Mouse (Mus musculus) skeletal muscle tissue, postnatal 0 days (tissue): Measurements from ENCODE around the gene Apof. TPM values are rescaled to one million over a fixed set of nuclear protein-coding genes. Genes with fewer than 3 reads are reported as not detected.

Experiments
- polyA plus RNA-seq: library from polyadenylated mRNA; unstranded; fragments of >200 nt; fragmentation: Nextera tagmentation; extraction: Ambion mirVana; gene quantifications from 2 replicates; pipeline ENCODE4 v1.2.1, GENCODE M21; 2015

The Apof gene
- 0.17 and 0.60 TPM in 2 replicates for polyA plus RNA-seq

DNA sequence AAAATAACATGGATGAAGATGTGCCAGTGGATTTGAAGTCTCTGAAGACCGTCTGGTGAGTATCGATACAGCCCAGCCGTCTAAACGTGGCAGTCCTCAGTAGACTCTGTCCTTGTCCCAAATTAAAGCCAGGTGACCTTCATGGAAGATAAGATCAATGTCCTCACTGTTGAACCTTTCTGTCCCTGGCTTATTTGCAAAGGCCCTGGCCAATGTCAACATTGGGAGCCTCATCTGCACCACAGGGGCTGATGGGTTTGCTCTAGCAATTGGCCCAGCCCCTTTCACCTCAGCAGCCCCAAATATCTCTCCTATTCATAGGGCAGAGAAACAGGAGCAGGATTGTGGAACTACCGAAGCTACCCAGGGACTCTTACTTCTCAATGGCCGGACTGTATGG is at the start of gene Apof:
TSS of gene Apof (plus strand) at position 301 of the 400 bp plus-strand sequence.

DNA sequence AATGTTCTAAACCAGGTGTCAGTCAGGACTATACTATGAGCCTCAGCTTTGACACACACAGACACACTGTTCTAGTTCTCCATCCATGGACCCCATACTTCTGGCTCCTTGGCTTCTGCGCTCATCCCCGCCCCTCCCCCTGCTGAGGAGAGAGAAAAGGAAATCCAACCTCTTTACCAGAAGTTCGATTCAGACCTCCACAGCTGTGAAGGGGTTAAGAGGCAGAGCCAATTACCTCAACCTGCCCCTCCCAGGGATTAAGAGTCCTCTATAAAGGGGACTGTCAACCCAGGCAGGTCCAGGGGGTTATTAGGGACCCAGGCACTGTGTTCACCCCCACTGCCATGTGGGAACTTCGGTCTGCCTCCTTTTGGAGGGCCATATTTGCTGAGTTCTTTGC is 42.9 kb upstream of the Apof start, which contains the start of gene Mip:
TSS of gene Mip (plus strand) at position 301 of the 400 bp plus-strand sequence.

DNA sequence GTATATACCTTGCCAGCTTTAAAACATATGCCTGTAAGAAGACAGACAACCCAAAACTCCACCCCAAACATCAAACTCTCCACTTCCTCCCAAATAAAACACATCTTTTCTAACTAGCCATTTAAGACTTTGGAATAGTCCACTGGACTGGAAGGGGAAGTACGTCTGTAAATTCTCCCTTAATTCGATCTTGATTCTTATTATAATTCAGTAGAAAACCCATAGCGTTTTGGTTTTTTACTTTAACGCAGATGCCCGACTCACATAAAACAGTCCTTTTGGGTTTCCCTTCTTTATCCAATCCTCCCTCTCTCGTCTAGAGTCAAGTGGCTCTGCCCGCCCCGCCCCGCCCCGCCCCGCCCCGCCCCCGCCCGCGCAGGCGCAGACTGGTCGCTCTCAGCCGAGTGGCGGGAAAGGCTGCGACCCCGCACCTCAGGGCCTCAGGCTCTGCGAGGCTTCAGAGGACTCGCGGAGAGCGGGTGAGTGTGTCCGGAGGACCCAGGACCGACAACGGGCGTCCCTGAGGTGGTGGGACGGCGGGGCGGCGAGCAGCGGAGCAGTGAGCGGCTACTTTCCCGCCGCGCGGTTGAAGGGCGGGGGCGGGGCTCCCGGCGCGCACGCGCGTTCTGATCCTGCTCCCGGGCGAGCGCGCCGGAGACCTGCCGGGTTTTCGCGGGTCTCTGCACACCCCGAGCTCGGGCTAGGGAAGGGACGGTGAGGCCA is 36.6 kb upstream of the Apof start, which contains the start of gene Timeless:
TSS of gene Timeless (plus strand) at position 369 of the 723 bp plus-strand sequence.

DNA sequence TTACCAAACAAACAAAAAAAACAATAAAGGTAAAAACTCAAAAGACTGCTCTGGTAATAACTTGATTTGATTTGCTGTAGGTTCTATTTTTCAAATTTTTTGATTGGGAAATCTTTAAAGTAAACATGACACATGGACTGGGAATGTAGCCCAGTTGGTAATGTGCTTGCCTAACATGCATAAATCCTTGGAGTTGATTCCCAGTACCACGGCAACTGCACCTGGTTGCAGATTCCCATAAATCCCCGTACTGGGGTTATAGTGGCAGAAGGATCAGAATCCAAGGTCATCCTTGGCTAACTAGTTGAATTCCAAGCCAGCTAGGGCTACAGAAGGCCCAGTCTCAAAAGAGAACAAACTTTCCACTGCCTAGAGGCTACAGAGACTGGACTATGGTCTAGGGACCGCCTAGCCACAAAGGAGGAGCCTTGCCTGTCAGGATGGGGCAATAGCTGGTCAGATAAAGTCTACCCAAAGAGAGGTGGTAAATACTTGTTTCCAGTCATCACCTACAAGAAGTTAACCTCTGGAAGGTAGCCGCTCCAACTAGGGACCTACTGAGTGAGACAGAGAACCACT is 14.7 kb upstream of the Apof start, which contains the start of gene Apon:
TSS of gene Apon (plus strand) at position 420 of the 579 bp plus-strand sequence.

DNA sequence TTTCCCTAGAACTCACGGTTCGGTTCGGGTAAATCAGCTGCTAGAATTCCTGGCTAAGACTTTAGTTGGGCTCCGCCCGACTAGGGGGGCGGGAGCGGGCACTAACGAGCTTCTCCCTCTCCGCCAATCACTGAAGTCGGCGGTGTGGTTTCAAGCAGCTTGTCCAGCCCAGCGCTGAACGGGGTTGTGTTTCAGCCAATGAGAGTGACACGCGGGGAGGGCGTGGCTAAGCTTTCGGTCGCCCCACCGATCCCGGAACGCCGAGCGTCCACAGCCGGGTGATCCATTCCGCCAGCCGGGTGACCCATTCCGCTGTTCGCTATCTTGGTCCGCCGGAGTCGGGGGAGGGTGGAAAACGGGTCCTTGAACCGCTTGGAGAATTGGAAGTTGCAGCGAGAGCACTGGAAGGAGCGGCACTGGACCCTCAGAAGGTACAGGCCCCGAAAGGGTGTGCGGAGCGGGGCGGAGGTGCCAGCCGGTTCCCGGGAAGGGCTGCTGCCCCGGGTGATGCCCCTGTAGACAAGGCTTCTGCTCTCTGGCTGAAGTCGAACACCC is 1.9 kb downstream of the Apof start, which contains the start of gene Stat2:
TSS of gene Stat2 (plus strand) at position 273 of the 555 bp plus-strand sequence.

DNA sequence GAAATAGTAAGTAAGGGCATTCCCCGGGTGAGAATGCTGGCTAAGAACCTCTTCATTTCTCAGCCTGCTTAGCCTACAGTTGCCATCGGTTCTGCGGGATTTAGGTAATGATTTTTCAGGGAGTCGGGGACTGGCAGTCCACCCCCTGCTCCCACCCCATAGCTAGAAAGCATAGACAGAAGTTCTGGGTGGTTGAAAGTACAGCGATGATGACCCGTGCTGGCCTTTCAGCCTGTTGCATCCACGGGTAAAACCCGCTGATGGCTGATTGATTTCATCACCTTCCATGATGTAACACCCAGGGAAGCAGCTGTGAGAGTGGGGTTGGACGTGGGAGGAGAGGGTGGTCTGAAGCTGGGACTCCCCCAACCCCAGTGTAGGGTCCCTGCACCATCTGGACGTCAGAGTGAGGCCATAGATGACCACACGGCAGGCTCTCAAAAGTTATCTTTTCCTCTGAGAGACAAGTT is 30.3 kb downstream of the Apof start, which contains the start of gene Il23a:
TSS of gene Il23a (minus strand) at position 51 of the 470 bp plus-strand sequence.

DNA sequence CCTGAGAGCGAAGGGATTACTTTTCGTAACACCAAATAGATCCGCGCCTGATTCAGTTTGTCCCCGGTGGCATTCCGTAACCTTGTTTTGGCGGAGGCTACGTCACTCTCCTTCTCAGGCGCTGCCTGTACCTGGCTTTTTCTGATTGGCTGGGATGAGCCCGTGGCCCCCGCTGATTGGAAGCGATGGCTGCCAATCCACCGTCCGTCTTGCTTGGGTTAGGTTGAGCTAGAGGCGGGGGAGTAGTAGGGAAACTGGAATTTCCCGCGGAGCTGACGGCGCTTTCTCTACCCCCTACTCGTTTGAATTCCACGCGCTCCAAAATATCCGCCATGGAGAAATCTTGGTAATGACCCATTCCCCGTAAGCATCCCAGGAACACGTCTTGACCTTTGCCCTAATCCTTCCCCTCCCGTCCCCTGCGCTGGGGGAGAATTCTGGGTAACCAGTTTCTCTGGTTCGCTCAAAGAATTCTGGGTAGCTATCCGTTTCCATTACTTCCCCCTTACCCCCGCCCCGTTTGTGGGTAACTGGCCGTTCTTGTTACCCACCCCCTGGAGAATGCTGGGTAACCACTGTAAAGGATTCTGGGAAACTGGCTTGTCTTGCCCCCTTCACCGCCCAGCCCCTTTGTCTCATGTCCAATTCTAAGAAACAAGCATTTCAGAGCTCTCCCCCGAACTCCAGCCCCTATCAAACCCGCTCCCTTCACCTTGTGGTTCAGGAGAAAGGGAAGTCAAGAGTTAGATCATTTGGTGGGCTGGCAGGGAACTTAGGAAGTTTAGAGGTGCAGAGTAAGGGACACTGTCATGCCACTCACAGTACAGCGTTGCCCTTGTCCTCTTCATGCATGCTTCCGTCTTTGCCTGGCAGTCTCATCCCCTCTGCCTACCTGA is 34.9 kb downstream of the Apof start, which contains the start of gene Pan2:
TSS of gene Pan2 (plus strand) at position 210 of the 896 bp plus-strand sequence.

Other genes starting within 250 kb of the Apof start
- gene Naca, start 233.1 kb upstream of the Apof start, polyA plus RNA-seq: 404 and 425 TPM in 2 replicates
- 194 and 206 TPM in 2 replicates for gene Ptges3, start 209.7 kb upstream of the Apof start, polyA plus RNA-seq
- gene Atp5b, start 185.4 kb upstream of the Apof start, polyA plus RNA-seq: 5,056 and 5,083 TPM in 2 replicates
- gene Baz2a, start 177.1 kb upstream of the Apof start, polyA plus RNA-seq: 5.1 and 5.6 TPM in 2 replicates
- gene Rbms2, start 88.4 kb upstream of the Apof start, polyA plus RNA-seq: 20.6 and 25.1 TPM in 2 replicates
- gene Gls2, start 74.2 kb upstream of the Apof start, polyA plus RNA-seq: 0.41 and 0.71 TPM in 2 replicates
- gene Spryd4, start 56.9 kb upstream of the Apof start, polyA plus RNA-seq: 40.4 and 42.4 TPM in 2 replicates
- 0.06 TPM in 1 of 2 replicates, not detected in the other for gene Mip, start 42.8 kb upstream of the Apof start, polyA plus RNA-seq
- 7.7 and 9.4 TPM in 2 replicates for gene Timeless, start 36.6 kb upstream of the Apof start, polyA plus RNA-seq
- gene Apon, start 14.6 kb upstream of the Apof start, polyA plus RNA-seq: 0.10 TPM in 1 of 2 replicates, not detected in the other
- gene Stat2, start 1.9 kb downstream of the Apof start, polyA plus RNA-seq: 5.2 and 6.2 TPM in 2 replicates
- gene Il23a, start 30.1 kb downstream of the Apof start, polyA plus RNA-seq: not detected in 2 replicates
- gene Pan2, start 34.7 kb downstream of the Apof start, polyA plus RNA-seq: 10.7 and 11.6 TPM in 2 replicates
- 172 and 198 TPM in 2 replicates for gene Cnpy2, start 53.8 kb downstream of the Apof start, polyA plus RNA-seq
- gene Cs, start 69.1 kb downstream of the Apof start, polyA plus RNA-seq: 392 and 409 TPM in 2 replicates
- gene Coq10a, start 100.3 kb downstream of the Apof start, polyA plus RNA-seq: 71.8 and 90.5 TPM in 2 replicates
- gene Ankrd52, start 108.4 kb downstream of the Apof start, polyA plus RNA-seq: 6.1 and 6.9 TPM in 2 replicates
- gene Slc39a5, start 132.6 kb downstream of the Apof start, polyA plus RNA-seq: not detected in 2 replicates
- 44.3 and 46.0 TPM in 2 replicates for gene Nabp2, start 142.8 kb downstream of the Apof start, polyA plus RNA-seq
- gene Rnf41, start 143.0 kb downstream of the Apof start, polyA plus RNA-seq: 16.0 and 17.7 TPM in 2 replicates
- 31.0 and 34.6 TPM in 2 replicates for gene Smarcc2, start 190.6 kb downstream of the Apof start, polyA plus RNA-seq
- gene Myl6, start 225.5 kb downstream of the Apof start, polyA plus RNA-seq: 641 and 849 TPM in 2 replicates
- gene Myl6b, start 230.0 kb downstream of the Apof start, polyA plus RNA-seq: 7.6 and 8.2 TPM in 2 replicates